Mouse (Mus musculus) small intestine, adult 2 months (tissue): ENCODE results near the gene Hbb-bh2. TPM values are rescaled to one million over a fixed set of nuclear protein-coding genes. Genes with fewer than 3 reads are reported as not detected.
"Not testable (repeated sequence)": the region's sequence is repeated elsewhere in the genome, so short reads cannot be mapped to it uniquely, and the experiment has no call there.

ENCODE experiments used
- H3K27ac ChIP-seq: fragments of 200-500 bp; 2 replicates; pipeline ENCODE4 v1.5.1; 2012; ENCODE audit warnings: low read depth, low read length, control low read depth, inconsistent platforms; ENCODE audit not compliant: insufficient read depth
- H3K27me3 ChIP-seq: fragments of 200-500 bp; 2 replicates; pipeline ENCODE4 v1.6.1; 2012; ENCODE audit warnings: mild to moderate bottlenecking, moderate library complexity, low read length, inconsistent platforms; ENCODE audit not compliant: control insufficient read depth, insufficient read depth
- H3K36me3 ChIP-seq: fragments of 200-500 bp; 2 replicates; pipeline ENCODE4 v1.6.1; 2012; ENCODE audit warnings: mild to moderate bottlenecking, low read length, control low read depth, inconsistent platforms; ENCODE audit not compliant: control insufficient read depth, insufficient read depth
- H3K4me1 ChIP-seq: fragments of 200-500 bp; 2 replicates; pipeline ENCODE4 v1.6.1; 2012; ENCODE audit warnings: low read length, inconsistent platforms, mixed read lengths; ENCODE audit not compliant: control insufficient read depth, insufficient read depth, insufficient read length
- H3K4me3 ChIP-seq: fragments of 200-500 bp; 2 replicates; pipeline ENCODE4 v1.5.1; 2012; ENCODE audit warnings: low read depth, mild to moderate bottlenecking, control low read depth, inconsistent platforms, low read length, moderate library complexity
- CTCF ChIP-seq: fragments of 200-500 bp; IDR thresholded peaks from 2 replicates; pipeline ENCODE4 v1.5.1; 2012; ENCODE audit warnings: low read depth, mild to moderate bottlenecking, control low read depth, inconsistent platforms, low read length, moderate library complexity, mixed read lengths; ENCODE audit not compliant: insufficient replicate concordance, insufficient read length; ENCODE audit errors: extremely low read depth
- POLR2A ChIP-seq: fragments of 200-500 bp; IDR thresholded peaks from 2 replicates; pipeline ENCODE4 v1.6.1; 2012; ENCODE audit warnings: low read depth, mild to moderate bottlenecking, control low read depth, inconsistent platforms, low read length, moderate library complexity
- WGBS: fragments of 180-500 bp; shearing (Covaris S2); methylation state at CpG from one replicate; pipeline ENCODE4 v1.1.7; 2018; 5-methylcytosine and 5-hydroxymethylcytosine counted together
- polyA plus RNA-seq: library from polyadenylated mRNA; depleted of rRNA; stranded (reverse); fragments of >200 nt; gene quantifications from 2 replicates; pipeline ENCODE4 v1.2.3, GENCODE M21; 2012

Hbb-bh2 gene
- polyA plus RNA-seq, 1 experiment = not detected

- TF ChIP-seq POLR2A = no peak
- no peak for TF ChIP-seq CTCF
- Histone ChIP-seq H3K4me3 (no peak overlapping the region), H3K27ac (no peak overlapping the region), H3K4me1 (no peaks in the 10 kb centered on the region), H3K36me3 (no peaks in the 10 kb centered on the region), H3K27me3 (no peaks in the 10 kb centered on the region)
- WGBS = 58% methylated on average over 3 of the region's 3 CpGs
Observed at GRCm38 (mm10) chr7:103826255-103826887, 13.9 kb downstream of the Hbb-bh2 start.

GRCm38 (mm10) chr7:103825536-103826254 is 14.6 kb downstream of the Hbb-bh2 start:
- Histone ChIP-seq H3K27me3 (no peaks in the 10 kb centered on the region), H3K4me3 (no peak overlapping the region), H3K36me3 (no peaks in the 10 kb centered on the region), H3K27ac (no peak overlapping the region), H3K4me1 (no peaks in the 10 kb centered on the region)
- WGBS = 89% methylated on average over 3 of the region's 3 CpGs
- TF ChIP-seq POLR2A (no peak), CTCF (no peak)

GRCm38 (mm10) chr7:103824597-103824996 is 15.7 kb downstream of the Hbb-bh2 start:
- TF ChIP-seq CTCF (no peak), POLR2A (no peak)
- no peak overlapping the region for H3K27ac ChIP-seq
- no peak overlapping the region for H3K4me3 ChIP-seq
- H3K4me1 ChIP-seq = no peaks in the 10 kb centered on the region
- H3K27me3 ChIP-seq = no peaks in the 10 kb centered on the region
- WGBS = 72% methylated on average over 2 of the region's 2 CpGs
- no peaks in the 10 kb centered on the region for H3K36me3 ChIP-seq

GRCm38 (mm10) chr7:103815085-103815484 is 25.2 kb downstream of the Hbb-bh2 start:
- not testable (repeated sequence) for H3K27ac ChIP-seq
- WGBS = 88% methylated on average over 1 of the region's 2 CpGs

GRCm38 (mm10) chr7:103813766-103814165 is 26.6 kb downstream of the Hbb-bh2 start, which contains the start of gene Hbb-bt:
Hbb-bt (minus strand) TSS chr7:103813996.
- no peak within 1 kb of the TSS for H3K4me3 ChIP-seq
- WGBS = 86% methylated on average over 3 of the region's 3 CpGs
- no peak within 1 kb of the TSS for H3K27ac ChIP-seq
- TF ChIP-seq CTCF (no peak), POLR2A (no peak)
- H3K36me3 ChIP-seq = no peaks in the 10 kb centered on the region
- no peaks in the 10 kb centered on the region for H3K27me3 ChIP-seq
- H3K4me1 ChIP-seq = no peaks in the 10 kb centered on the region

More at GRCm38 (mm10) chr7:103815085-103815484, 25.2 kb downstream of the Hbb-bh2 start:
- H3K27me3 ChIP-seq, H3K36me3 ChIP-seq, H3K4me1 ChIP-seq, H3K4me3 ChIP-seq: not testable (repeated sequence)

- not testable (repeated sequence) for H3K36me3 ChIP-seq, H3K27ac ChIP-seq, H3K4me3 ChIP-seq, H3K27me3 ChIP-seq, H3K4me1 ChIP-seq
- WGBS = no CpG with 5 or more reads among the region's 3 CpGs
Observed at GRCm38 (mm10) chr7:103813152-103813551, 27.2 kb downstream of the Hbb-bh2 start.

- Histone ChIP-seq H3K27ac (no peak overlapping the region), H3K4me3 (no peak overlapping the region), H3K36me3 (no peaks in the 10 kb centered on the region), H3K27me3 (no peaks in the 10 kb centered on the region), H3K4me1 (no peaks in the 10 kb centered on the region)
- 14% methylated on average over 1 of the region's 1 CpGs for WGBS
- TF ChIP-seq POLR2A (no peak), CTCF (no peak)
Observed at GRCm38 (mm10) chr7:103812174-103812573, 28.1 kb downstream of the Hbb-bh2 start.
